Mouse (Mus musculus) embryonic stem cell, embryonic (primary cell): ENCODE measurements at regions not wholly inside any gene's neighbourhood (a gene's known extent, or its start where the extent isn't known, plus 50 kb on each side); places are given as distances from the start of the nearest gene placed in this dataset.

Experiments used
- CTCF ChIA-PET, 4 experiments: fragments of 300-600 bp in 2 of 4; fragments of 350-600 bp in 2 of 4; sonication (Branson Sonifier 250); formaldehyde crosslinking; loops; one replicate each; lab custom pipeline; 2022; ENCODE audit warnings: inconsistent platforms in 2 of 4; lab: Charles Lee
- POLR2A ChIA-PET, 4 experiments: fragments of 300-600 bp in 2 of 4; fragments of 350-600 bp in 2 of 4; sonication (Branson Sonifier 250); formaldehyde crosslinking; loops; one replicate each; lab custom pipeline; 2022; ENCODE audit warnings: antibody characterized with exemption in 4 of 4, inconsistent platforms in 1 of 4; lab: Charles Lee

DNA sequence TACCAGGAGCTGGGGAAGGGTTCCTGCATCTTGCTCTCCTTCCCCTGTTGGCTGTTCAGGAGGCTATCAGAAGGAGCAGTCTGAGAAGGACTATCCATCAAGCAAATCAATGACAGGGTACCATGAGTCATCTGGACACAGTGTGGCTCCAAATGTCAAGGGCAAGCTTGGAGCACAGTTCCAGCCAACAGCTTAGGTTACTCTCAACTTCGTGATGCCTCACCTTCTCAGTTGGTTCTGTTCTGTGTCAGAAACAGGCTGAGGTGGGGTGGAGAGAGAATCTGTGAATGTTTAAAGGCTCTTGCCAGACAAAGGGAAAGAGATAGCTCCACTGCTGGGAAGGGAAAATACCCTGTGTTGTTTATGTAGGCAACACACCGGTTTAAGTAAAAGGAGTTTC, 141.9 kb downstream of the Ube2e3 start:
- ChIA-PET CTCF (interaction anchor here in 1 of 4 experiments (0.7 kb wide), 1 partner anchor 169 kb away, joined by 4 read pairs; no protein-coding TSS in a partner anchor), POLR2A (no interaction called here)

DNA sequence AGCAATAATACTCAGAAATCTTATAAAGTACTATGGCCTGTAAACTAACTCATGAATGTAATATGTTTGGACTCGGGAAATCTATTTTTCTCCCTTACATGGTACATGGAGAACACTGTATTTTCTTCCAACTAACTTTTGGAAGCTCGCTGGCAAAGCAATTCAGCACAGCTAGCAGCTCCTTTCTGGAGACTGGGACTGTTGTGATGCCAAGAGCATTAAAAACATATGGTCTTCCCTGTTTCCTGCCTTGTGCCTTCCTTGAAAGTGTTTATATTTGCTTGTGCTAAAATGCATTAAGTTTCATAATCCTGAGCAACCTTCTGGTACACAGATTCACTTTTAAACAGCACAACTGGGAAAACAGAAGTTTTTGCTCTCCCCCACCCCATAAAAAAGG, 142.3 kb downstream of the Ube2e3 start:
- CTCF ChIA-PET = no interaction called here
- POLR2A ChIA-PET = no interaction called here

DNA sequence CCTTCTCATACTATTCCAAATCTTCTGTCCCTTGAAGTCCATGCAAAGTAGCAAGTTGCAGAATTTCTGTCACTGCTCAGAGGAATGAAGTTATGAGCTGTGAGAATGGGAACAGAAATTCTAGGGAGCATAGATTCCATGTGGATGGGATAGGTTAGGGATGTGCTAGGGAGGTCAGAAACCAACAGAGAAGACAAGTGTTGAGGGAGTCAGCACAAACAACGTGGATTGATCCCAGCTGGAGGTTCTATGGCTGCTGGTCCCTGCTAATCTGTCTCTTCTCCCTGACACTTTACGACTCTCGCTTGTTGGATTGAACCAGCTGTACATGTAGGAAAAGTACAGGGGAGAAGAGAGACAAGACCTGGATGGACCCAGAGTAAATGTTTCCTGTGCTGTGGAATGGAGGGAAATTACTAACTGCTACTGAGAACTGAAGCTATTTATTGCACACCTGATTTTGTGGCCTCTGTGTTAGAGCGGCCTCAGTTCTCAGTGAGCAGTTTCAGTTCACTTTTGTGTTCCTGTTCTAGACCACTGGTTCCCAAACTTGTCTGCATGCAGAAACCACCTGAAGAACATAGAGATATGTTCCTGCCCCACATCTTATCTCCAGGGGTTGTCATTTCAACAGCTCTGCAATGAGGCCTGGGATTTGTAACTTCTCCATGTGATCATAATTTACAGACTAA, 151.0 kb downstream of the Ube2e3 start:
- POLR2A ChIA-PET = interaction anchor here in 1 of 4 experiments (0.6 kb wide), 1 partner anchor 37 kb away, joined by 4 read pairs; no protein-coding TSS in a partner anchor
- CTCF ChIA-PET = no interaction called here

DNA sequence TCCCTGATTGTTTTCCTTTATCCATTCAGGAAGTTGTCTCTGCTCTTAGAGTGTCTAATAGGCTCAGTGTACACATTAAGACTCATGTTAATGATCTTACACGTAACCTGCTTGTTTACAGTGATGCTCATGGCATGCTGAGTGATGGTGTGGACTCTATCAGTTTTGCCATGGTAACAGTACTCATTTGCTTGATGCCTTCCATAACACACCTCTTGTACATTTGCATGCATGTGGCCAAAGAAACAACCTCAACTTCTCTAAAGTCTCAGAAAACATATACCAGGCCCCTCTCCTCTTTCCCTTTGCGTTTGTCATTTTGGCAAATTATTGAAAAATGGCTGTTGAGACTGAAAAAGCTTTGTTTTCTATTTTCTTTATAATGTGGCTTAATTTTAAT, 155.0 kb downstream of the Ube2e3 start:
- ChIA-PET POLR2A (no interaction called here), CTCF (no interaction called here)

DNA sequence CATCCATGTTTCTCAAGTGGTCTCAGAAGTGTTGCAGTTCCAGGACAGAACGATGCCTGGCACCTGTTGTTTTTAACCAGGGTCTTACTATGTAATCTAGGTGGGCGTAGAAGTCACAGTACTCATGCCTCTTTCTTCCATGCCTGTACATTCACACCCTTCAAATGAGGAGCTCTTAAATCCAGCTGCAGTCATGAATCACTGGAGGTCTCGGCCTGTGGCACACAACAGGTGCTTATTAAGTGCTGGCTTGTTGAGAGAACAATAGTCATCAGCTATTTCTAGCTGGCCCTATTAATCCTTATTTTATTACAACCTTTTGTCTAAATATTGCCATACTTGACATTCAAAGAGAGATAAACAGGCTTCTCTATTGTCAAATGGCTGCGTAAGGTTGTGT, 157.8 kb downstream of the Ube2e3 start:
- CTCF ChIA-PET = no interaction called here
- POLR2A ChIA-PET = no interaction called here

DNA sequence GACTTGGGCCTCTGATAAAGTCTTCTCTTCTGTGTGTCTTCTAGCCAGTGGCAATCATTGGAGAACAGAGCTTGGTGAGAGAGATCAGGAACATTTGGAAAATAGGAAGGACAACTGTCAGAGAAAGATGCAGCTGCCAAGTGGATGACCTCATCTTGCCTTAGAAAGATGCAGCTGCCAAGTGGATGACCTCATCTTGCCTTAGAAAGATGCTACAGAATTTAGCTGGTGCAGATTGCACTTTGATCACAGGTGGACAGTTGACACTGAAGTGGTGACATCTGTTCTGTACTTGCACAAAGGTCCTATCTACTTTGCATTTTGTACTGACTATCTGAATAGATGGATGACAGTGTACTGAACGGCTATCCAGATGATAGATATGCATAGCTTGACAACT, 163.1 kb downstream of the Ube2e3 start:
- ChIA-PET POLR2A (no interaction called here), CTCF (no interaction called here)

DNA sequence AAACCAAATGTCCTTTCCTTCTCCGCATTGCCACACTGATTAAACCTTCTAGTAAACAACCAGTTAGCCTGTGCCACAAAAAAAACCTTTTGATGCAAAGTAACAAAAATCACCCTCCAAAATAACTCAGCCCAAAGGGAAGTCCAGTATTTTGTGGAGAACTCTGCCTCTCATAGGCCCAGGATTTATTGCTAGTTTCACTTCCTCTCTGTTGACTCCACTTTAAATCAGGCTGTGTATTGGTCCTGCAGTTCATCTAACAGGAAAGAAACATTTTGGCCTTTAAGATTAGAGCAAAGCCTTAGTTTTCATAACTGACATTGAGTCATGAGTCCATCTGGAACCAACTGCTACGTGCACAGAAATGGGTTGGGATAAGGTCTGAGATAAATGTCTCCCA, 168.4 kb downstream of the Ube2e3 start:
- CTCF ChIA-PET = no interaction called here
- POLR2A ChIA-PET = no interaction called here

DNA sequence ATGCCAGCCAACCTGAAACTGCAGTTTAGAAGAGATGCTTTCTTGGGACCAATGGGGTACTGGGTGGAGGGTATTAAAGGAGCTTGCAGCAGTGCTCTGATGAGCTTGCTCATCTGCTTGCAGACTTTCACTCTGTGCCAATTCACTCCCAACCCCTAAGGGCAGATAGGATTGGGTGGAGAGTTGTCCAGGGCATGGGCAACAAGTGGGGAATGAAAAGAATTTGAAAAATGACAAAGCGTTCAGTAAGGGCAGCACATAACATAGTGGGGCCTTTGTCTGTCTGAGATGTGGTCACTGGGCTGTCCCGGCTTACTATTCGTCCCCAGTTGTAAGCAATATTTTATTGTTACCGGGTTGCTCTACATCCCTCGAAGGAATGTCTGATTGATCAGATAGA, 170.7 kb downstream of the Ube2e3 start:
- ChIA-PET CTCF (no interaction called here), POLR2A (no interaction called here)

DNA sequence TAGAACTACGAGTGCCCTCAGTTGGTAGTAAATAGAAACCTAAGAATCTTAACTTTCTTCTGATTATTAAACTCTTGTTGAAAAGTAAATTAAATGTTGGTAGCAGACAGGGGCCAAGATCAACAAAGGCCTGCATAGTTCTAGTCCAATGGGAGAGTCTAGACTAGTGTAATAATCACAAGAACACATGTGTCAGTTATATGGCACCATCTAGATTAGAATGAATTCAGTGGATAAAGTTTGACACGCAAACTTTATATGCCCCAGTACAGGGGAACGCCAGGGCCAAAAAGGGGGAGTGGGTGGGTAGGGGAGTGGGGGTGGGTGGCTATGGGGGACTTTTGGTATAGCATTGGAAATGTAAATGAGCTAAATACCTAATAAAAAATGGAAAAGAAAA, 176.9 kb downstream of the Ube2e3 start:
- ChIA-PET POLR2A (interaction anchor here in 2 of 4 experiments (0.6 to 1.3 kb wide), 2 partner anchors 18 to 699 kb away, joined by 3 read pairs; no protein-coding TSS in a partner anchor), CTCF (interaction anchor here in 1 of 4 experiments (0.6 kb wide), 1 partner anchor 500 kb away, joined by 4 read pairs; no protein-coding TSS in a partner anchor)

DNA sequence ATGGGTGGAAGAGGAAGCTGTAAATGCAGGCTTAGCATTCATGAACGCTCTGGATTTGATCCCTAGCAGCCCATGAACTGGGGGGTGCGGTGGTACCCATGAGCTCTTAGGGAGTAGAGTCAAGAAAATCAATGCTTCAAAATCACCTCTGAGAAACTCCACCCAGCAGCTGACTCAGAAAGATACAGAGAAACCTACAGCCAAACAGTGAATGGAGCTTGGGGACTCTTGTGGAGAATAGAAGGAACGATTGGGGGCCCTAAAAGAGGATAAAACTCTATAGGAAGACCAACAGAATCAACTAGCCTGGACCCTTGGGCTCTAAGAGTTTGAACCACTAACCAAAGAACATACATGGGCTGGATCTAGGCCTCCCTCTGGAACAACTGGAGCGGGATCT, 177.6 kb downstream of the Ube2e3 start:
- ChIA-PET CTCF (no interaction called here), POLR2A (interaction anchor here in 1 of 4 experiments (1.3 kb wide), 1 partner anchor 19 kb away, joined by 3 read pairs; no protein-coding TSS in a partner anchor)

DNA sequence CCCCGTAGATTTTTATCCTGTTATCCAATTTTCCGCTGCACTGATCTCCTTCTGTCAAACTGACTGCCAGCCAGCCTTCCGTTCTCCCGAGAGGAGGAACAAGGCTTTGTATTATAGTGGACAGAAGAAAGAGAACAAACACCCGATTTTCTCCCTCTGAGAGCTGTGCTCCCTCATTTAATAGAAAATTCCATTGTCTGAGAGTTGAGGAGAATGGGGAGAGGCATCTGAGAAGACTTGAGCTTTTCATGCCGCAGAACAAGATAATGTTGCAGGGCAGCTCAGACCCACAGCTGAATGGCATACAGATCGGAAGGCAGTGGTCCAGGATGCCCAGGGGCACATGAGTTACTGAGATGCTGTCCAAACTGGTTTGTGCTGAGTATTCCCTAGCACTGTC, 180.1 kb downstream of the Ube2e3 start:
- ChIA-PET CTCF (no interaction called here), POLR2A (no interaction called here)

DNA sequence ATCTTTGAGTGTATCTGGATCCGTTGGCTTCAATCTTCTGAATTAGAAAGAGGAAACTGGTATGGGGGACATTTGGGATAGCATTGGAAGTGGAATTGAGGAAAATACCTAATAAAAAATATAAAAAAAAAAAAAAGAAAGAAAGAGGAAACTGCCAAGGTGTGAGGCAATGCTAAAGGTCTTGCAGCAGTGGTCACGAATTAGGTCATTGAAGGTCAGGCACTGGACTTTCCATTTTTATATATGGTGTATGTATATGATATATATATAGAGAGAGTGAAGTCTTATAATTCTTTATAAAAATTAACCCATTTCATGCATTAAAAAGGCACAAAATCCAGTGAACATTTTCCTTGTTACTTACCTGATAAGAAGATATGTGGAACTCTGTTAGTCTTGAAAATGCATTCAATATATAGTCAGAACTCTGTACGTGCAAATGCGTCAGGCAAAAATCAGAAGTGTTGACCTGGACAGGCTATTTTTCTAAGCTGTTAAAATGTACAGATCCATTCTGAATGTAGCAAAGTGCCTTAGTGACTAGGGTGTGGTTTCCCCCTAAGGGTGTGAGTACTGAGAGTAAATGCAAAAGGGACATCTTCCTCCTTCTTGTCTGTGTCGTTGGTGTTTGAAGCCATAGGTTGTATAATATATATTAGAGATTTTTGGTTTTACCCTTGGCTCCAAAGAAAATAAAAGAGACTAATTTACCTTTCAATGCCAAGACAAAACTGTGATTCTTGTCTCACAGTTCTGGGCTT, 181.0 kb downstream of the Ube2e3 start:
- CTCF ChIA-PET = no interaction called here
- POLR2A ChIA-PET = no interaction called here

DNA sequence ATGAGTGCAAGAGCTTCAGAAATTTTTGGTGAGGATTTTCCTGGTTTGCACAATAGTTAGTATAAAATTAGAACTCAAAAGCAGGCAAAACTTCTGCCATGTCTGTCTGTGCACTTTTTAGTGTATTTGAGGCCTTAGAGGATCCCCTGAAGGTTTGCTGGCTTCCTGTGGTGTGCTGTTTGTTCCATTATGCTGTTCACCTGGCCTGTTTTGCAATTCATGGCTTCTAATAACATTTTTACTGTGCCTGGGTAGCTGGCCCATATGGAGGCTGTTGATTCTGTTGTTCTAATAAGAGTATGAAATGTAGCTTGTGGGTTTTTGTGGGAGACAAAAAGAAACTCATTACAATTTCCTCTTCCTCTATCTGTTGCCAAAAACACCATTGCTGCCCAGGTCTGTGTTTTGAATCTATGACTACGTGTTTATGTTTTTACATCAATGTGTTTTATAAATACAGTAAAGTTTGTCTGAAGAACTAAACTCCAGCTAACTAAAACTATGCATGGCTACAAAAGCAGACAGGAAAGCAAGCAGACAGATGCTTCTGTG, 182.6 kb downstream of the Ube2e3 start:
- ChIA-PET CTCF (no interaction called here), POLR2A (no interaction called here)

DNA sequence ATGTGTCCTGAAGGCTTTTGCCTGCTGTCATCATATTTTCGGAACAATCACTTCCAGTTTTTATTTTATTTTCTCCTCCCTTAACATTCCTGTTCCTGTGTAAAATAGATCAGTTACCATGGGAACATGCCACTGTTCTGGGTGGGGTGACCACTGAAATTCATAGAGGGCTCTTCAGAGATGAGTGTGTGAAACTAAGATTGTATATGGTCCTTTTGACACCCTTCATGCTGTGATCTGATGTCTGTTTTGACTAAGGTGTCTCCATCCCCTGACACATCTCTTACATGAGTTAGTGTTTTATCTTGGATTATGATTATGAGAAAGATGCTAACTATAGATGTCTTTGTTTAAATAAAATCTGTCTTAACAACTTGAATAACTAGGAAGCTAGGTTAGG, 184.3 kb downstream of the Ube2e3 start:
- POLR2A ChIA-PET = interaction anchor here in 1 of 4 experiments (0.6 kb wide), 1 partner anchor 11 kb away, joined by 3 read pairs; no protein-coding TSS in a partner anchor
- CTCF ChIA-PET = no interaction called here

DNA sequence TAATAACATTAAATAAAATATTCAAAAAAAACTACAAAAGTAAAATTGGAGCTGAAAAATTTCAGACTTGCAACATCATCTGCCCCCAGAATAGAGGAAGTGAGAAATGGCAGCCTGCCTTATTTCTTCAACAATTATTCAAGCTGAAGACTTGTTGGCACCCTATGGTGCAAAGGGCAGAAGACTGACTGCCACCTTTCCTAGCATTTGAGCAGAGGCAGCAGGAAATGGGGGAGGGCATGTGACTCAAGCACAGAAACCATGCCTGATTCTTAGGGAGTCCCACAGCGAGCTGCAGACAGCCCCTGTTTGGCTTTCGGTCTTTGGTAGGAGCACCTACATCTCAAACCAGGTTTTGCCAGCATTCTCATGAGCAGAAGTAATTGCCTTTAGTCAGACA, 188.2 kb downstream of the Ube2e3 start:
- ChIA-PET CTCF (no interaction called here), POLR2A (interaction anchor here in 1 of 4 experiments (0.7 kb wide), 2 partner anchors 38 to 185 kb away, joined by 4 read pairs; no protein-coding TSS in a partner anchor)

DNA sequence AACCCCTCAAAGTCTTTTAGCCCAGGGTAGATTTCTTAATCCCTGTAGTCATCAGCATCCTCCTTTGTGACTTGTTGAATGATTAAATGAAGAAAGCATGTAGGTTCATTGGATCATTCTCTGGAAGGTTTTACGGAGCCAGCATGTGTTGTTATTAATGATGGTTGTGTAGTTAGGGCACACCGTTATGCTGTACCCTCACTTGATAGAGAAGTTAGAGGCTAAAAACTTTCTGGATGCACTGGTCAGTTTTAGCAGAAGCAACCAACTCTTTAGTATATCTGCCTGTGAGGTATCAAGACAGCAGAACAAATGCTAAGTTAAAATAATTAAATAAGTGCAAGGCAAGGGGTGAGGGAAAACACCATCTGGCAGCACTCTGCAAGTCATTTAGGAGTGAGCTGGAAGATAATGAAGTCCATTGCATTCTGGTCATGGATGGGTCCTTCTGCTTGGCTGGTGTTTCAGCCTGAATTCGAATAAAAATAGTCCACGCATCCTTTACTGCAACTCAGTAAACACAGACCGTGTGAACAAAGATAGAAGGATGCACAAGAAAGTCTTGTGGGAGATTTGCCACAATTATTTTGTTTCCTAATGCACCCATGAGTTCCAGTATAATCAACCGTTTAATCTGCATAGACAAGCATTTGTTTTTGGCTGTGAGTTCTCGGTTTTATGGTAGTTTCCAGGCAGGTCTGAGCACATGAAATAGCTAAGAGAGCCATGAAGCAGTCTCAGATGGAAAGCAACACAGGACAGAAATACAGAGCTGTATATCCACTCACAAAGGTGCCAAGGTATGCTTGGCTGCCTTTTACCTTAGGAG, 191.4 kb downstream of the Ube2e3 start:
- ChIA-PET CTCF (no interaction called here), POLR2A (no interaction called here)

DNA sequence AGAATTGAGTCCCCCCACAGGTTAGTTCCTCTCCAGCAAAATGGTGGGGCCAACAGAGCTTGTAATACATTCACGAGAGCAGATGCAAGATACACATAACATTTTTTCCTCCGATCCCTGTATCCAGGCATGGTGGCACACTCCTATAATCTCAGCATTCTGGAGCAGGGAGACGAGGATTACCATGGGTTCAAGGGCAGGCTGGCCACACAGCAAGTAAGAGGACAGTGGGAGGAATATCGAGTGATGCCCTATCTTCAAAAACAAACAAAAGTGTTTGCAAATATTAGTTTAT, 192.0 kb downstream of the Ube2e3 start:
- ChIA-PET POLR2A (no interaction called here), CTCF (no interaction called here)

DNA sequence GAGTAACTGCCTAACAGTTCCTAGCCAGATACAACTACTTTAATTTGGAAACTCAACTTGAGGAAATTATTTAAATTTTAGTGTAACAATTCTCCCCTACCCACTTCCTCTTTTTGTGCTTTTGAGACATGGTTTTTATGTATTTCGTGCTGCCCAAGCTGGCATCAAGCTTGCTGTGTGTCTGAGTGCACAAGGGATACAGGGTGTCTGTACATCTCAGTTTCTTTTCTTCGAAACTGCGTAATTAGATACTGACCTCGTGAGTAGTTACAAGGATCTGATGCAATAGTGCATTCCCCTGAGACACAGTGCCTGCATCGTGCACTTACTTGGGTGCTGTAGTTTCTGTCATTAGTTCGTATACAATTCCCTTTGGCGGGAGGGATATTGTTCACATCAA, 192.4 kb downstream of the Ube2e3 start:
- ChIA-PET CTCF (no interaction called here), POLR2A (no interaction called here)

DNA sequence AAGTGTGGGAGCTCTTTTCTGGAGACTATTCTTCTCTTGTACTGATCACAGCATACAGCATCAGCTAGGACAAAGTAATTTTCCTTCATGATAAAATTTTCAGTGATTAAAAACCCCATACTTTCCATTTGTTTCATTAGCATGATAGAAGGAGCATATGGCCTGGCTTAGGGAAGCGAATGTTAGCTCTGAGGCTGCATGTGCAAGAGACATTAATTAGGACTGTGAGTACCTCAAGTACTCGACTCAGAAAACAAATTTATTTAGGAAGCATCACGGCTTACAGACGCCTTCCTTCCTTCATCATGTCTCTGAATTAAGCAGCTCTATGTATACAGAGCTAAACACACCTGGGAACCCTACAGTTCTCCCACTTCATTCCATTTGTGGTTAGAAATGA, 193.6 kb upstream of the Itga4 start:
- POLR2A ChIA-PET = no interaction called here
- CTCF ChIA-PET = no interaction called here
